In the genomic region with DNA sequence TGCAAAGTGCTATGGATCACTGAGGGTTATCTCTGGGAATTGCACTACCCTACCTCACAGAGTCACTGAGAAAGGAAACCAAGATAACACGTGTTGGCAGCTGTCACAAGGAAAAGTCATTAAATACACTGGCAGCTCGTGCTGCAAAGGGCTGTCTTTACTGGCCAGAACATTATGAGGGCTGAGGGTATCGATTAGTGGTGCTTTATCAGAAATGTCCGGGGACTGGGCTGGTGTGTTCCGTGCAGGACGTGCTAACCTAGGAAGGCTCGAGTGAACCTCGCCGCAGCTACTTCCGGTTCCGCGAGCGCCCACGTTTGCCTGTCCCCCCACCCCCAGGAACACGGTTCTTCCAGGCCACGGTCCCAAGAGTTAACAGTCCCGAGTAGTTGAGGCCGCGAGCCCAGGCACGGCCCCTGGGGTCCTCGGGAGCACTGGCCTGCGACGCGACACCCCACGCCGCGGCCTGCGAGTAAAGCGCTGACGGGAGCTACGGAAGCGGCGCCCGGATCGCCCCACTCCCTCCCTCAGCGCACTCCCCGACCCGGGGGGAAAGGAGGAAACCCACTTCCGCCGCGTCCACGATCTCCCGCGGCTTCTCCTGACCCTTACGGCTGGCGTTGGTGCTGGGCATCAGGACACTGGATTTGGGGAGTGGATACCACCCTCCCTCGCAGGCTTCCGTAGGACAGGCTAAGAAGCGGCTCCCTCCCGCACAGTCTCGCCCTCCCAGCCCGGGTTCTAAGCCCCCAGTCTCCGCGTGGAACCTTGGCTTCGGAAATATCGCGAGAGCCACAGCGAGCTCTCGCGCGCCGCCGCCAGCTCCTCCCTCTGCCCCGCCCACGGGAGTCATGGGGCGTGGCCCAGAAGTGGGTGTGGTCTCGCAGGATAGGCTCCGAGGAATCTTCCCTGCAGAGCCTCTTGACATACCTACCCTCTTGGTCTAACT, we compare ENCODE assay signal across 7 mouse cellular contexts. TPM values are rescaled to one million over a fixed set of nuclear protein-coding genes. Genes with fewer than 3 reads are reported as not detected.
DNase-seq lines count a peak whose midpoint lies in the region; ATAC-seq and TF ChIP-seq lines count a peak whose summit lies in the region.

A gene (minus strand): TSS at position 785 of the 949 bp plus-strand sequence.

- peak; percentile 82 for TF ChIP-seq POLR2A in small intestine, adult 2 months (IDR thresholded peaks at IDR 0.05; ENCODE audit: low read depth, low read length)

- 0 out of 2 replicates have a peak, but pooled peaks cover 2% of the 10 kb centered on the region for H3K4me1 ChIP-seq in intestine, postnatal 0 days (replicated peaks; ENCODE audit: control insufficient read depth, insufficient read depth, low read length)
- 0 out of 2 replicates have a peak, but pooled peaks cover 2% of the 10 kb centered on the region for H3K4me1 ChIP-seq in midbrain, embryonic 12.5 days
- peaks cover 3% of the 10 kb centered on the region; the same call in 1 of the 2 replicates for H3K4me1 ChIP-seq in small intestine, adult 2 months (ENCODE audit: control insufficient read depth, insufficient read depth, insufficient read length, low read length)

- peak within 1 kb of the TSS; percentile 97 for H3K27ac ChIP-seq in intestine, postnatal 0 days (ENCODE audit: low read depth, low read length)
- peak within 1 kb of the TSS; percentile 89 for H3K27ac ChIP-seq in midbrain, embryonic 12.5 days (replicated peaks)
- H3K27ac ChIP-seq in small intestine, adult 2 months (ENCODE audit: insufficient read depth, low read depth, low read length), result peak within 1 kb of the TSS; percentile 93

- peak within 1 kb of the TSS; percentile 86 for H3K4me3 ChIP-seq in intestine, postnatal 0 days (ENCODE audit: low read depth, low read length)
- peak within 1 kb of the TSS; percentile 88 for H3K4me3 ChIP-seq in midbrain, embryonic 12.5 days
- H3K4me3 ChIP-seq in small intestine, adult 2 months (ENCODE audit: low read depth, low read length), result peak within 1 kb of the TSS; percentile 98

- no peaks in the 10 kb centered on the region for H3K27me3 ChIP-seq in intestine, postnatal 0 days (replicated peaks; ENCODE audit: control insufficient read depth, insufficient read depth, low read length)
- H3K27me3 ChIP-seq in midbrain, embryonic 12.5 days, result no peaks in the 10 kb centered on the region
- H3K27me3 ChIP-seq in small intestine, adult 2 months (ENCODE audit: control insufficient read depth, insufficient read depth, low read length), result no peaks in the 10 kb centered on the region

- intact Hi-C loops in left cerebral cortex, postnatal 4 days (cut with DNase I), result no loop called here

- no peaks in the 10 kb centered on the region for H3K36me3 ChIP-seq in intestine, postnatal 0 days (ENCODE audit: control insufficient read depth, insufficient read depth)
- H3K36me3 ChIP-seq in midbrain, embryonic 12.5 days, result peaks cover 7% of the 10 kb centered on the region; the same call in 1 of the 2 replicates
- H3K36me3 ChIP-seq in small intestine, adult 2 months (ENCODE audit: control insufficient read depth, insufficient read depth, low read length), result 0 out of 2 replicates have a peak, but pooled peaks cover 2% of the 10 kb centered on the region

- peak within 1 kb of the TSS; percentile 99 for H3K9ac ChIP-seq in intestine, postnatal 0 days (ENCODE audit: low read depth, low read length)
- peak within 1 kb of the TSS; percentile 90 for H3K9ac ChIP-seq in midbrain, embryonic 12.5 days (replicated peaks)

- peak; percentile 87 for DNase-seq in adrenal gland, adult 8-10 months
- peak; percentile 97 for DNase-seq in embryo, embryonic 9.5 days (ENCODE audit: extremely low spot score)
- no peak for DNase-seq in gonadal fat pad, adult 2 months (ENCODE audit: low read depth)
- peak; percentile 95 for DNase-seq in left cerebral cortex, postnatal 4 days

- peak; percentile 93 for ATAC-seq in intestine, postnatal 0 days
- ATAC-seq in midbrain, embryonic 12.5 days (ENCODE audit: low FRiP score, low read depth), result peak; percentile 91

- no peak for TF ChIP-seq CTCF in intestine, postnatal 0 days (IDR thresholded peaks at IDR 0.05; ENCODE audit: low read depth)
- TF ChIP-seq CTCF in small intestine, adult 2 months (IDR thresholded peaks at IDR 0.05; ENCODE audit: extremely low read depth, insufficient read length, insufficient replicate concordance, low read depth, low read length), result no peak

- WGBS in intestine, postnatal 0 days, result 0% methylated on average over 54 of the region's 68 CpGs
- WGBS in midbrain, embryonic 12.5 days, result under 1% methylated on average over 68 of the region's 68 CpGs
- WGBS in small intestine, adult 2 months, result under 1% methylated on average over 68 of the region's 68 CpGs

- H3K4me2 ChIP-seq in intestine, postnatal 0 days (replicated peaks; ENCODE audit: low read depth), result peak within 1 kb of the TSS; percentile 80
- H3K4me2 ChIP-seq in midbrain, embryonic 12.5 days (replicated peaks), result peak within 1 kb of the TSS; percentile 74

- no peaks in the 10 kb centered on the region for H3K9me3 ChIP-seq in intestine, postnatal 0 days (ENCODE audit: control insufficient read depth)
- no peaks in the 10 kb centered on the region for H3K9me3 ChIP-seq in midbrain, embryonic 12.5 days

RNA-seq across cellular contexts. Expression of the gene that starts here (rescaled TPM):
- 10 to 100 TPM; 92.5 to 99.9 (median 97.6) TPM for total RNA-seq in adrenal gland, adult 8-10 months (2022)
- 15.7 and 19.8 TPM in 2 replicates for polyA plus RNA-seq in gonadal fat pad, adult 2 months (2012; rRNA removed)
- 68.0 and 69.0 TPM in 2 replicates for polyA plus RNA-seq in intestine, postnatal 0 days (2015; fragmentation: Nextera tagmentation; extraction: Ambion mirVana)
- 10 to 100 TPM; 72.5 to 73.8 TPM for total RNA-seq in left cerebral cortex, postnatal 4 days (2021)
- polyA plus RNA-seq in midbrain, embryonic 12.5 days (2016; fragmentation: Nextera tagmentation; extraction: Ambion mirVana), result 164 and 174 TPM in 2 replicates
- 1.3 and 2.3 TPM in 2 replicates for polyA plus RNA-seq in small intestine, adult 2 months (2012; rRNA removed)
